Mouse (Mus musculus): ENCODE data around the gene Gins1. TPM values are rescaled to one million over a fixed set of nuclear protein-coding genes. Genes with fewer than 3 reads are reported as not detected.
"Not testable (repeated sequence)": the region's sequence is repeated elsewhere in the genome, so short reads cannot be mapped to it uniquely, and the experiment has no call there.

Gene Gins1
- polyA plus RNA-seq, 1 experiment, result 14.0 TPM

DNA sequence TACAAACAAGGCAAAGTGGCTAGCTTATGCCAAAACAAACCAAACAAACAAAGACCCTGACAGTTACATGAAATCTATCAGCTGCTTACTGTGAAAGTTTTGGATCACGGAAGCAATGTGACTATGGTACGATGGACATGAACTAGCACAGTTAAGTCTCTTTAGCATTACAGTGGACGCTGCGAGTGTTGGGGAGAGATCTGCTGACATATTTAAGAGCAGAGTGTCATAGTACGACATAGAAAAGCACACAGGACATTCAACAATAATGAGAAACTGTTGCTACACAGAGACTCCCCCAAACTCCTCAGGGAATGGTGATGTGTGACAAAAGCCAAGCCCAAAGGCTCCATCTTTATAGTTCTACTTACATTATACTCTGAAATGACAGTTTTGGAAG lies 38.8 kb downstream of the Gins1 start:
- H3K4me1 ChIP-seq (ENCODE audit: control insufficient read depth, insufficient read depth, low read length), result no peaks in the 10 kb centered on the region
- H3K36me3 ChIP-seq (ENCODE audit: control insufficient read depth, insufficient read depth, low read length), result no peaks in the 10 kb centered on the region; the same call in 1 of the 2 replicates
- H3K4me3 ChIP-seq (ENCODE audit: control insufficient read depth, low read depth, low read length), result no peak overlapping the region
- TF ChIP-seq POLR2A (IDR thresholded peaks at IDR 0.05; ENCODE audit: control insufficient read depth, low read depth, low read length) (no peak), CTCF (IDR thresholded peaks at IDR 0.05; ENCODE audit: control insufficient read depth, insufficient read depth, insufficient replicate concordance, low read depth, low read length) (no peak)
- no peaks in the 10 kb centered on the region for H3K27me3 ChIP-seq (ENCODE audit: control insufficient read depth, insufficient read depth, low read length)
- H3K27ac ChIP-seq (ENCODE audit: control insufficient read depth, insufficient read depth, low read depth, low read length), result no peak overlapping the region

- H3K27me3 ChIP-seq (ENCODE audit: control insufficient read depth, insufficient read depth, low read length); H3K4me3 ChIP-seq (ENCODE audit: control insufficient read depth, low read depth, low read length); H3K36me3 ChIP-seq (ENCODE audit: control insufficient read depth, insufficient read depth, low read length); H3K4me1 ChIP-seq (ENCODE audit: control insufficient read depth, insufficient read depth, low read length); H3K27ac ChIP-seq (ENCODE audit: control insufficient read depth, insufficient read depth, low read depth, low read length): not testable (repeated sequence)
Measured at GRCm38 (mm10) chr2:150947341-150947740, 42.1 kb downstream of the Gins1 start.

- H3K4me1 ChIP-seq (ENCODE audit: control insufficient read depth, insufficient read depth, low read length); H3K36me3 ChIP-seq (ENCODE audit: control insufficient read depth, insufficient read depth, low read length); H3K27me3 ChIP-seq (ENCODE audit: control insufficient read depth, insufficient read depth, low read length); H3K27ac ChIP-seq (ENCODE audit: control insufficient read depth, insufficient read depth, low read depth, low read length); H3K4me3 ChIP-seq (ENCODE audit: control insufficient read depth, low read depth, low read length): not testable (repeated sequence)
Measured at GRCm38 (mm10) chr2:150947880-150948611, 42.8 kb downstream of the Gins1 start.

DNA sequence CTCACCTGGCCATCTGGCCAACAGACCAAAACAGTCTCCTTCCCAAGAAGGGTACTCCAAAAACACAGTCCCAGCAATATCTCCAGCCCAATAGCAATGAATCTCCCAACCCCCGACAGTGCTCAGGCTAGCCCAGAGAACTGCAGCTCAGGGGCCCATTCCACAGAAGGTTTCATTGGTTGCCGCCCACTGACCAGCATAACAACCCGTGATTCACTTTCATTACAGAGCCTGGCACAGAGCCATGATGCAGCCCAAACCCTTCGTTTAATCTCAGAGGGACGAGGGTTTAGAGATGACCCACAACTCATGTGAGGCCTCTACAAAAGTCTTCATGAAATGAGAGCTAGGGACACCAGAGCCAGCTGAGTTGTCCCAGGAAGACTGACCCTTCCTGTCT lies 43.6 kb downstream of the Gins1 start:
- TF ChIP-seq POLR2A (IDR thresholded peaks at IDR 0.05; ENCODE audit: control insufficient read depth, low read depth, low read length), result no peak
- no peak for TF ChIP-seq CTCF (IDR thresholded peaks at IDR 0.05; ENCODE audit: control insufficient read depth, insufficient read depth, insufficient replicate concordance, low read depth, low read length)
- no peak overlapping the region for H3K27ac ChIP-seq (ENCODE audit: control insufficient read depth, insufficient read depth, low read depth, low read length)
- H3K36me3 ChIP-seq (ENCODE audit: control insufficient read depth, insufficient read depth, low read length), result no peaks in the 10 kb centered on the region
- H3K4me3 ChIP-seq (ENCODE audit: control insufficient read depth, low read depth, low read length), result no peak overlapping the region
- no peaks in the 10 kb centered on the region for H3K4me1 ChIP-seq (ENCODE audit: control insufficient read depth, insufficient read depth, low read length)
- no peaks in the 10 kb centered on the region for H3K27me3 ChIP-seq (ENCODE audit: control insufficient read depth, insufficient read depth, low read length)

GRCm38 (mm10) chr2:150949652-150950051 lies 44.5 kb downstream of the Gins1 start:
- Histone ChIP-seq H3K4me3 (ENCODE audit: control insufficient read depth, low read depth, low read length) (no peak overlapping the region), H3K36me3 (ENCODE audit: control insufficient read depth, insufficient read depth, low read length) (no peaks in the 10 kb centered on the region; the same call in 1 of the 2 replicates), H3K27me3 (ENCODE audit: control insufficient read depth, insufficient read depth, low read length) (no peaks in the 10 kb centered on the region), H3K27ac (ENCODE audit: control insufficient read depth, insufficient read depth, low read depth, low read length) (no peak overlapping the region), H3K4me1 (ENCODE audit: control insufficient read depth, insufficient read depth, low read length) (no peaks in the 10 kb centered on the region)
- no peak for TF ChIP-seq CTCF (IDR thresholded peaks at IDR 0.05; ENCODE audit: control insufficient read depth, insufficient read depth, insufficient replicate concordance, low read depth, low read length)
- no peak for TF ChIP-seq POLR2A (IDR thresholded peaks at IDR 0.05; ENCODE audit: control insufficient read depth, low read depth, low read length)

GRCm38 (mm10) chr2:150950056-150950455 lies 44.9 kb downstream of the Gins1 start:
- no peaks in the 10 kb centered on the region for H3K4me1 ChIP-seq (ENCODE audit: control insufficient read depth, insufficient read depth, low read length)
- TF ChIP-seq POLR2A (IDR thresholded peaks at IDR 0.05; ENCODE audit: control insufficient read depth, low read depth, low read length) (no peak), CTCF (IDR thresholded peaks at IDR 0.05; ENCODE audit: control insufficient read depth, insufficient read depth, insufficient replicate concordance, low read depth, low read length) (no peak)

DNA sequence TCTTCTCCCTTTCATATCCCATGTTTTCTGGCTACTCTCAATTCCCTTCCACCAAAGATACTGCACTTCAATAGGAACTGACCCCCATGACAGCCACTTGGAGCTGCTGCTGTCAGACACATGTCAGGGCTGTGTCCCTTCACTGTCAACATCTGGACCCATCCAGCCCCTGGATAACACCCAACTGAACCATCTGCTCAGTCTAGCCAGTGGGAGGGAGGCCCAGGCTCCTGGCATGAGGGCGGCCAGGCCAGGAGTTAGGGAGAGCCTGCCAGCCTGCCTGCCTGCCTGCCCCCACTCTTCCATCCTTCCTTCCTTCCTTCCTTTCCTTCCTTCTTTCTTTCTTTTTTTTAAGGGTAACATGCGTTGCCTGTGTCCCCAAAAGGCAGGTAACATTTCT lies 46.0 kb downstream of the Gins1 start:
- Histone ChIP-seq H3K27me3 (ENCODE audit: control insufficient read depth, insufficient read depth, low read length) (no peaks in the 10 kb centered on the region), H3K4me1 (ENCODE audit: control insufficient read depth, insufficient read depth, low read length) (no peaks in the 10 kb centered on the region), H3K36me3 (ENCODE audit: control insufficient read depth, insufficient read depth, low read length) (no peaks in the 10 kb centered on the region; the same call in 1 of the 2 replicates), H3K4me3 (ENCODE audit: control insufficient read depth, low read depth, low read length) (no peak overlapping the region), H3K27ac (ENCODE audit: control insufficient read depth, insufficient read depth, low read depth, low read length) (no peak overlapping the region)
- TF ChIP-seq CTCF (IDR thresholded peaks at IDR 0.05; ENCODE audit: control insufficient read depth, insufficient read depth, insufficient replicate concordance, low read depth, low read length) (no peak), POLR2A (IDR thresholded peaks at IDR 0.05; ENCODE audit: control insufficient read depth, low read depth, low read length) (no peak)

More at GRCm38 (mm10) chr2:150950056-150950455, 44.9 kb downstream of the Gins1 start:
- Histone ChIP-seq H3K27ac (ENCODE audit: control insufficient read depth, insufficient read depth, low read depth, low read length) (no peak overlapping the region), H3K4me3 (ENCODE audit: control insufficient read depth, low read depth, low read length) (no peak overlapping the region), H3K36me3 (ENCODE audit: control insufficient read depth, insufficient read depth, low read length) (no peaks in the 10 kb centered on the region; the same call in 1 of the 2 replicates), H3K27me3 (ENCODE audit: control insufficient read depth, insufficient read depth, low read length) (no peaks in the 10 kb centered on the region)

- H3K27ac ChIP-seq (ENCODE audit: control insufficient read depth, insufficient read depth, low read depth, low read length), result peak overlapping the region; percentile 37; the same call in 1 of the 2 replicates
- no peaks in the 10 kb centered on the region; the same call in 1 of the 2 replicates for H3K36me3 ChIP-seq (ENCODE audit: control insufficient read depth, insufficient read depth, low read length)
Measured at GRCm38 (mm10) chr2:150955859-150956258, 50.7 kb downstream of the Gins1 start.

More at GRCm38 (mm10) chr2:150955859-150956258, 50.7 kb downstream of the Gins1 start:
- no peak for TF ChIP-seq CTCF (IDR thresholded peaks at IDR 0.05; ENCODE audit: control insufficient read depth, insufficient read depth, insufficient replicate concordance, low read depth, low read length)
- TF ChIP-seq POLR2A (IDR thresholded peaks at IDR 0.05; ENCODE audit: control insufficient read depth, low read depth, low read length), result no peak
- H3K4me3 ChIP-seq (ENCODE audit: control insufficient read depth, low read depth, low read length), result no peak overlapping the region
- no peaks in the 10 kb centered on the region for H3K27me3 ChIP-seq (ENCODE audit: control insufficient read depth, insufficient read depth, low read length)
- peaks cover 2% of the 10 kb centered on the region; the same call in 1 of the 2 replicates for H3K4me1 ChIP-seq (ENCODE audit: control insufficient read depth, insufficient read depth, low read length)

Measured in testis, adult 2 months (tissue).